Mouse (Mus musculus) E14TG2a.4 (cell line): Measurements from ENCODE around the gene Rph3a.
"Not testable (repeated sequence)": the region's sequence is repeated elsewhere in the genome, so short reads cannot be mapped to it uniquely, and the experiment has no call there.

ENCODE experiments used
- CTCF ChIP-seq: conservative IDR thresholded peaks from 2 replicates; pipeline ENCODE4 v1.5.1; 2014; ENCODE audit warnings: low read length
- NANOG ChIP-seq: IDR thresholded peaks from 2 replicates; pipeline ENCODE4 v1.6.1; 2014; ENCODE audit warnings: borderline replicate concordance, low read length, mixed read lengths

- not testable (repeated sequence) for TF ChIP-seq CTCF, NANOG
Measured at GRCm38 (mm10) chr5:120894692-120895091, 115.2 kb downstream of the Rph3a start.
